Mouse (Mus musculus) heart, embryonic 15.5 days (tissue): Measurements from ENCODE around the gene Trim45. TPM values are rescaled to one million over a fixed set of nuclear protein-coding genes. Genes with fewer than 3 reads are reported as not detected.

Source experiments
- ATAC-seq: fragments of 200-750 bp; cut with Nextera tagmentation; replicated peaks from 2 replicates; pipeline ENCODE4 v1.8.0; 2017; ENCODE audit warnings: low read depth, moderate TSS enrichment; ENCODE audit not compliant: insufficient number of reproducible peaks, insufficient read depth, low FRiP score
- H3K27ac ChIP-seq: fragments of 300-500 bp; sonication (generic); 2 replicates; pipeline ENCODE4 v1.5.1; 2015; ENCODE audit warnings: mild to moderate bottlenecking, inconsistent platforms
- H3K27me3 ChIP-seq: fragments of 300-500 bp; sonication (generic); 2 replicates; pipeline ENCODE4 v1.6.1; 2015; ENCODE audit warnings: inconsistent platforms
- H3K36me3 ChIP-seq: fragments of 300-500 bp; sonication (generic); 2 replicates; pipeline ENCODE4 v1.6.1; 2015; ENCODE audit warnings: mild to moderate bottlenecking, inconsistent platforms
- H3K4me1 ChIP-seq: fragments of 300-500 bp; sonication (generic); replicated peaks from 2 replicates; pipeline ENCODE4 v1.6.1; 2015; ENCODE audit warnings: inconsistent platforms
- H3K4me2 ChIP-seq: fragments of 300-500 bp; sonication (generic); 2 replicates; pipeline ENCODE4 v1.6.1; 2015; ENCODE audit warnings: inconsistent platforms, mild to moderate bottlenecking, moderate library complexity
- H3K4me3 ChIP-seq: fragments of 300-500 bp; sonication (generic); 2 replicates; pipeline ENCODE4 v1.5.1; 2015; ENCODE audit warnings: mild to moderate bottlenecking, inconsistent platforms
- H3K9ac ChIP-seq: fragments of 300-500 bp; sonication (generic); 2 replicates; pipeline ENCODE4 v1.6.1; 2015; ENCODE audit warnings: mild to moderate bottlenecking, inconsistent platforms
- H3K9me3 ChIP-seq: fragments of 300-500 bp; sonication (generic); replicated peaks from 2 replicates; pipeline ENCODE4 v1.6.1; 2016; ENCODE audit warnings: inconsistent platforms
- WGBS: fragments of 180-500 bp; shearing (Covaris S2); methylation state at CpG from one replicate; pipeline ENCODE4 v1.1.7; 2015; ENCODE audit warnings: mixed read lengths; 5-methylcytosine and 5-hydroxymethylcytosine counted together
- polyA plus RNA-seq: library from polyadenylated mRNA; unstranded; fragments of >200 nt; fragmentation: Nextera tagmentation; extraction: Ambion mirVana; gene quantifications from 2 replicates; pipeline ENCODE4 v1.2.1, GENCODE M21; 2015

Trim45 gene
- polyA plus RNA-seq, 1 experiment from 2014 or later, result 3.4 TPM

- peaks cover 6% of the 10 kb centered on the region for H3K4me1 ChIP-seq
- no peaks in the 10 kb centered on the region for H3K27me3 ChIP-seq
- no peaks in the 10 kb centered on the region for H3K36me3 ChIP-seq
- H3K9me3 ChIP-seq, result no peaks in the 10 kb centered on the region
- no peak overlapping the region for H3K27ac ChIP-seq
- no peak overlapping the region for H3K4me3 ChIP-seq
- no peak overlapping the region for H3K4me2 ChIP-seq
- no peak for ATAC-seq
- WGBS, result 6% methylated on average over 1 of the region's 1 CpGs
- no peak overlapping the region for H3K9ac ChIP-seq
Observed at GRCm38 (mm10) chr3:100973906-100974305, 51.9 kb downstream of the Trim45 start.

DNA sequence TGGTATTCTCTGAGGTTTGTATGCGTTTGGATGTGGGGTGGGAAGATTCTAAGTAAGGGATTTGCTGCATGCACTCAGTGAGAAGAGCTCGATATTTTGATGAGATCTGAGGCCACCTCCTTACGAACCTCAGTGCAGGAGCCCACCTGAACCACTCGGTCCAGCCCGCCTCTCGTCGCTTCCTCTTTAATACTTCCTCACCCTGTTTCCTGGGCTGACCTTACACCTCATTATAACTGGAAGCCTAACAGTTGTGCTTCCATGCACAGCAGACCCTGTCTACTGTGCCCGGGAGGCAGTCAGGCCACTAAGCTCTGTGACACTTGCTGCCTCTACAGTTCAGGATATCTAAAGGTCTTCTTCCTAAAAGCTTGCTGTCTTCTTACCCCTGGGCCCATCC, 57.3 kb downstream of the Trim45 start:
- no peak overlapping the region for H3K9ac ChIP-seq
- H3K27me3 ChIP-seq, result no peaks in the 10 kb centered on the region
- H3K36me3 ChIP-seq, result no peaks in the 10 kb centered on the region
- no peak overlapping the region for H3K4me2 ChIP-seq
- H3K9me3 ChIP-seq, result no peaks in the 10 kb centered on the region
- no peak for ATAC-seq
- H3K4me1 ChIP-seq, result no peaks in the 10 kb centered on the region
- H3K4me3 ChIP-seq, result no peak overlapping the region
- 66% methylated on average over 8 of the region's 8 CpGs for whole genome bisulfite sequencing
- H3K27ac ChIP-seq, result no peak overlapping the region

Other genes with a start within 250 kb of the Trim45 start
- 51.2 and 53.1 TPM in 2 replicates for gene Man1a2, start 236.7 kb upstream of the Trim45 start, polyA plus RNA-seq
- 0.37 and 0.42 TPM in 2 replicates for gene Vtcn1, start 96.7 kb upstream of the Trim45 start, polyA plus RNA-seq
- 8.2 and 10.8 TPM in 2 replicates for gene Ttf2, start 47.5 kb downstream of the Trim45 start, polyA plus RNA-seq
- 0.27 and 0.33 TPM in 2 replicates for gene Cd101, start 107.4 kb downstream of the Trim45 start, polyA plus RNA-seq
- 5.7 and 6.0 TPM in 2 replicates for gene Ptgfrn, start 188.1 kb downstream of the Trim45 start, polyA plus RNA-seq